Mouse (Mus musculus): Measurements from ENCODE around the gene Tmtc2. TPM values are rescaled to one million over a fixed set of nuclear protein-coding genes. Genes with fewer than 3 reads are reported as not detected.

Tmtc2 gene
- total RNA-seq, 2 experiments from 2014 or later, result 3.8 to 4.5 TPM

- DNase-seq, result no peak
Measured at GRCm38 (mm10) chr10:105165291-105165690, 409.0 kb downstream of the Tmtc2 start.

- no peak for DNase-seq
Measured at GRCm38 (mm10) chr10:105153789-105154188, 420.5 kb downstream of the Tmtc2 start.

GRCm38 (mm10) chr10:105144382-105144781 is 429.9 kb downstream of the Tmtc2 start:
- peak; percentile 4 to 55 for DNase-seq

- DNase-seq, result no peak
Measured at GRCm38 (mm10) chr10:105142201-105142600, 432.1 kb downstream of the Tmtc2 start.
